Mouse (Mus musculus) liver (tissue): Measurements from ENCODE around the gene Speer4b.
A peak's percentile ranks its signal among the peaks of the same experiment; 100 is the strongest.
"Not testable (repeated sequence)": the region's sequence is repeated elsewhere in the genome, so short reads cannot be mapped to it uniquely, and the experiment has no call there.

Source experiments
- DNase-seq: peaks from one replicate; pipeline ENCODE4 v3.0.0-alpha.2; 2020; ENCODE audit warnings: mixed read lengths

Speer4b gene

GRCm38 (mm10) chr5:27501338-27501737, at the start of gene Speer4b:
TSS of gene Speer4b (minus strand) at chr5:27501438.
- DNase-seq, result not testable (repeated sequence)

GRCm38 (mm10) chr5:27549291-27549690, 48.1 kb upstream of the Speer4b start:
- DNase-seq, result no peak

- peak; percentile 23 for DNase-seq
These were observed 43.6 kb upstream of the Speer4b start for GRCm38 (mm10) chr5:27544816-27545270.

- DNase-seq, result no peak
These were observed 25.7 kb upstream of the Speer4b start for GRCm38 (mm10) chr5:27526906-27527305.

- DNase-seq, result no peak
These were observed 17.5 kb upstream of the Speer4b start for GRCm38 (mm10) chr5:27518716-27519115.

GRCm38 (mm10) chr5:27490942-27491341, 10.3 kb downstream of the Speer4b start:
- DNase-seq, result no peak

- DNase-seq, result no peak
These were observed 15.1 kb downstream of the Speer4b start for GRCm38 (mm10) chr5:27486138-27486537.

- DNase-seq, result no peak
These were observed 19.5 kb downstream of the Speer4b start for GRCm38 (mm10) chr5:27481706-27482105.

GRCm38 (mm10) chr5:27474964-27475465, 26.2 kb downstream of the Speer4b start:
- DNase-seq, result no peak

- no peak for DNase-seq
These were observed 43.6 kb downstream of the Speer4b start for GRCm38 (mm10) chr5:27457686-27458085.

- no peak for DNase-seq
These were observed 44.3 kb downstream of the Speer4b start for GRCm38 (mm10) chr5:27456981-27457380.

GRCm38 (mm10) chr5:27454386-27454785, 46.9 kb downstream of the Speer4b start:
- no peak for DNase-seq

GRCm38 (mm10) chr5:27453201-27453845, 47.9 kb downstream of the Speer4b start:
- no peak for DNase-seq
